Mouse (Mus musculus) c-Kit-positive CD71-positive TER-119-positive erythroid progenitor cells, embryonic 14.5 days (primary cell): Measurements from ENCODE around the gene Psmd12.
A peak's percentile ranks its signal among the peaks of the same experiment; 100 is the strongest.
"Not testable (repeated sequence)": the region's sequence is repeated elsewhere in the genome, so short reads cannot be mapped to it uniquely, and the experiment has no call there.

ENCODE experiments used
- DNase-seq: peaks from one replicate; pipeline ENCODE4 v3.0.0-alpha.2; 2013; ENCODE audit warnings: low spot score

The Psmd12 gene

GRCm38 (mm10) chr11:107462478-107462877, 16.8 kb upstream of the Psmd12 start:
- no peak for DNase-seq

- no peak for DNase-seq
These were observed 16.0 kb upstream of the Psmd12 start for GRCm38 (mm10) chr11:107463251-107463681.

- no peak for DNase-seq
These were observed 15.1 kb upstream of the Psmd12 start for GRCm38 (mm10) chr11:107464141-107464540.

- no peak for DNase-seq
These were observed 14.2 kb upstream of the Psmd12 start for GRCm38 (mm10) chr11:107465041-107465440.

GRCm38 (mm10) chr11:107465969-107466368, 13.3 kb upstream of the Psmd12 start:
- no peak for DNase-seq

GRCm38 (mm10) chr11:107466611-107467391, 12.5 kb upstream of the Psmd12 start:
- no peak for DNase-seq

GRCm38 (mm10) chr11:107468252-107469030, 10.8 kb upstream of the Psmd12 start:
- DNase-seq: peak; percentile 88

- peak; percentile 71 for DNase-seq
These were observed 10.2 kb upstream of the Psmd12 start for GRCm38 (mm10) chr11:107469031-107469522.

- DNase-seq: peak; percentile 58
These were observed 9.5 kb upstream of the Psmd12 start for GRCm38 (mm10) chr11:107469523-107470371.

- peak; percentile 86 for DNase-seq
These were observed 8.7 kb upstream of the Psmd12 start, which contains the start of gene Pitpnc1 for GRCm38 (mm10) chr11:107470521-107471041. Pitpnc1 (minus strand) TSS chr11:107470699.

- no peak for DNase-seq
These were observed 8.1 kb upstream of the Psmd12 start for GRCm38 (mm10) chr11:107471071-107471720.

GRCm38 (mm10) chr11:107472304-107472703, 7.0 kb upstream of the Psmd12 start:
- no peak for DNase-seq

- peak; percentile 91 for DNase-seq
These were observed 6.0 kb upstream of the Psmd12 start for GRCm38 (mm10) chr11:107473137-107473820.

GRCm38 (mm10) chr11:107479862-107480203, 549 bp downstream of the Psmd12 start:
- DNase-seq: no peak

GRCm38 (mm10) chr11:107484341-107484740, 5.1 kb downstream of the Psmd12 start:
- no peak for DNase-seq

GRCm38 (mm10) chr11:107502801-107503200, 23.5 kb downstream of the Psmd12 start:
- no peak for DNase-seq

GRCm38 (mm10) chr11:107504364-107504763, 25.1 kb downstream of the Psmd12 start:
- not testable (repeated sequence) for DNase-seq

- DNase-seq: peak; percentile 26
These were observed 27.0 kb downstream of the Psmd12 start for GRCm38 (mm10) chr11:107506260-107506659.

GRCm38 (mm10) chr11:107509631-107510338, 30.5 kb downstream of the Psmd12 start:
- no peak for DNase-seq
